Mouse (Mus musculus) B cell, adult 62 days (primary cell): ENCODE results near the gene Uts2r. TPM values are rescaled to one million over a fixed set of nuclear protein-coding genes. Genes with fewer than 3 reads are reported as not detected.

Experiments used
- total RNA-seq: library from RNA; stranded (reverse); gene quantifications from 4 replicates; pipeline ENCODE4 v1.2.4, GENCODE M21; 2023

Uts2r gene
- not detected in 4 replicates for total RNA-seq

GRCm38 (mm10) chr11:121159971-121160370 is at the start of gene Uts2r:
TSS of gene Uts2r (plus strand) at chr11:121160271.

GRCm38 (mm10) chr11:121118577-121118976 is 41.5 kb upstream of the Uts2r start, which contains the start of gene Tex19.2:
TSS of gene Tex19.2 (minus strand) at chr11:121118677.

GRCm38 (mm10) chr11:121145865-121146264 is 14.2 kb upstream of the Uts2r start, which contains the start of gene Tex19.1:
TSS of gene Tex19.1 (plus strand) at chr11:121146143.

GRCm38 (mm10) chr11:121204161-121205006 is 44.3 kb downstream of the Uts2r start, which contains the start of the genes Hexdc and Ogfod3:
TSS of gene Hexdc (plus strand) at chr11:121204433.
TSS of gene Ogfod3 (minus strand) at chr11:121204711.

Other genes with a start within 250 kb of the Uts2r start
- 0.54 to 1.0 TPM (median 0.88 TPM) in 4 replicates for gene Ccdc57, start 227.4 kb upstream of the Uts2r start, total RNA-seq
- gene Slc16a3, start 211.8 kb upstream of the Uts2r start, total RNA-seq: 0.95 to 1.4 TPM (median 1.3 TPM) in 4 replicates
- gene Csnk1d, start 168.9 kb upstream of the Uts2r start, total RNA-seq: 132 to 152 TPM (median 140 TPM) in 4 replicates
- gene Cd7, start 120.9 kb upstream of the Uts2r start, total RNA-seq: 5.7 to 8.3 TPM (median 7.3 TPM) in 4 replicates
- gene Sectm1b, start 96.7 kb upstream of the Uts2r start, total RNA-seq: not detected in 4 replicates
- gene Sectm1a, start 79.1 kb upstream of the Uts2r start, total RNA-seq: not detected in 4 replicates
- gene Tex19.2, start 41.6 kb upstream of the Uts2r start, total RNA-seq: not detected in 4 replicates
- gene Tex19.1, start 14.1 kb upstream of the Uts2r start, total RNA-seq: not detected in 4 replicates
- gene Hexdc, start 44.2 kb downstream of the Uts2r start, total RNA-seq: 14.1 to 17.5 TPM (median 15.9 TPM) in 4 replicates
- 8.8 to 11.3 TPM (median 9.1 TPM) in 4 replicates for gene Ogfod3, start 44.4 kb downstream of the Uts2r start, total RNA-seq
- gene Cybc1, start 69.1 kb downstream of the Uts2r start, total RNA-seq: 95.7 to 109 TPM (median 107 TPM) in 4 replicates
- 39.7 to 49.5 TPM (median 45.0 TPM) in 4 replicates for gene Narf, start 77.0 kb downstream of the Uts2r start, total RNA-seq
- 37.7 to 47.8 TPM (median 40.8 TPM) in 4 replicates for gene Foxk2, start 99.7 kb downstream of the Uts2r start, total RNA-seq
- gene Wdr45b, start 194.2 kb downstream of the Uts2r start, total RNA-seq: 51.8 to 67.6 TPM (median 56.9 TPM) in 4 replicates
- gene Rab40b, start 228.0 kb downstream of the Uts2r start, total RNA-seq: not detected in 4 replicates